Mouse (Mus musculus): ENCODE results near the gene Myo1e. TPM values are rescaled to one million over a fixed set of nuclear protein-coding genes. Genes with fewer than 3 reads are reported as not detected.

The Myo1e gene
- polyA plus RNA-seq, 1 experiment, result 19.5 TPM

DNA sequence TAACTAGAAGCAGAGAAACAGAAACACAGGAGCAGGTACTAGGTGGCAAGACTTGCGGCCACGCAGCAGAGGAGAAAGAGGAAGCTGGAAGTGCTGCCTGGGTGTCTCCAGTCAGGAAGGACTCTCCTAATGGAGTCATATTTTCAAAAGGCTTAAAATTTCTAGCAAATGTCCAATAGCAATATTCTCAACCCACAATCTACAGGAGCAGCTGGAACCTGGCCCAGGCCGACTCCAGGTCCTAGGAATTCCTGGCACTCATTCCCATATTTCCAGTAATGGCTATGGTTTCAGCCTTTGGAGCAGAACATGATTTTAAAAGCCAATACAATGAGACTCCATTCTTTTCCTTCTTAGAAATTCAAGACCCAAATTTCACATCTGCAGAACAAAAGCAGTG, 182.4 kb downstream of the Myo1e start:
- H3K4me3 ChIP-seq (ENCODE audit: low read depth, low read length), result no peak overlapping the region
- H3K27ac ChIP-seq (ENCODE audit: insufficient read depth, low read depth, low read length), result no peak overlapping the region
- H3K36me3 ChIP-seq (ENCODE audit: control insufficient read depth, insufficient read depth, low read length), result peaks cover 34% of the 10 kb centered on the region
- TF ChIP-seq POLR2A (IDR thresholded peaks at IDR 0.05; ENCODE audit: low read depth, low read length) (no peak), CTCF (IDR thresholded peaks at IDR 0.05; ENCODE audit: extremely low read depth, insufficient read length, insufficient replicate concordance, low read depth, low read length) (no peak)
- H3K4me1 ChIP-seq (ENCODE audit: control insufficient read depth, insufficient read depth, insufficient read length, low read length), result no peaks in the 10 kb centered on the region; the same call in 1 of the 2 replicates
- WGBS, result 85% methylated on average over 3 of the region's 3 CpGs
- no peaks in the 10 kb centered on the region for H3K27me3 ChIP-seq (ENCODE audit: control insufficient read depth, insufficient read depth, low read length)

DNA sequence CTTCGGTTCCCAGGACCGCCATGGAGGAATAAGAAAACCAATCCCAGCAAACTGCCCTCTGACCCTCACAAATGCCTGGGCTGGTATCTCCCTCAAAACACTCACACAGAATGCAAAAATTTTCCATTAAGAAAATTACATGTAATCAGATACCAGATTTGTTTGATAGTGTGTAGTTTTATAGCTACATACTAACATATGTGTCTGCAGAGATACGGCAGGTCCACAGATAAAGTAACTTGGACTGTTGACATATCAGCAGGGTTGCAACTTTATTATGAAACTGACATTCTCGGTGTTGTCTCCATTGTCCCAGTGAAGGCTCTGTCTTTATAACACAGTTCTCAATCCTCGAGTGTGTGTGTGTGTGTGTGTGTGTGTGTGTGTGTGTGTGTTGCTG, 183.9 kb downstream of the Myo1e start:
- Histone ChIP-seq H3K27ac (ENCODE audit: insufficient read depth, low read depth, low read length) (no peak overlapping the region), H3K4me3 (ENCODE audit: low read depth, low read length) (no peak overlapping the region), H3K4me1 (ENCODE audit: control insufficient read depth, insufficient read depth, insufficient read length, low read length) (no peaks in the 10 kb centered on the region; the same call in 1 of the 2 replicates), H3K27me3 (ENCODE audit: control insufficient read depth, insufficient read depth, low read length) (no peaks in the 10 kb centered on the region), H3K36me3 (ENCODE audit: control insufficient read depth, insufficient read depth, low read length) (peaks cover 35% of the 10 kb centered on the region)
- WGBS, result 91% methylated on average over 5 of the region's 5 CpGs
- no peak for TF ChIP-seq POLR2A (IDR thresholded peaks at IDR 0.05; ENCODE audit: low read depth, low read length)
- no peak for TF ChIP-seq CTCF (IDR thresholded peaks at IDR 0.05; ENCODE audit: extremely low read depth, insufficient read length, insufficient replicate concordance, low read depth, low read length)

DNA sequence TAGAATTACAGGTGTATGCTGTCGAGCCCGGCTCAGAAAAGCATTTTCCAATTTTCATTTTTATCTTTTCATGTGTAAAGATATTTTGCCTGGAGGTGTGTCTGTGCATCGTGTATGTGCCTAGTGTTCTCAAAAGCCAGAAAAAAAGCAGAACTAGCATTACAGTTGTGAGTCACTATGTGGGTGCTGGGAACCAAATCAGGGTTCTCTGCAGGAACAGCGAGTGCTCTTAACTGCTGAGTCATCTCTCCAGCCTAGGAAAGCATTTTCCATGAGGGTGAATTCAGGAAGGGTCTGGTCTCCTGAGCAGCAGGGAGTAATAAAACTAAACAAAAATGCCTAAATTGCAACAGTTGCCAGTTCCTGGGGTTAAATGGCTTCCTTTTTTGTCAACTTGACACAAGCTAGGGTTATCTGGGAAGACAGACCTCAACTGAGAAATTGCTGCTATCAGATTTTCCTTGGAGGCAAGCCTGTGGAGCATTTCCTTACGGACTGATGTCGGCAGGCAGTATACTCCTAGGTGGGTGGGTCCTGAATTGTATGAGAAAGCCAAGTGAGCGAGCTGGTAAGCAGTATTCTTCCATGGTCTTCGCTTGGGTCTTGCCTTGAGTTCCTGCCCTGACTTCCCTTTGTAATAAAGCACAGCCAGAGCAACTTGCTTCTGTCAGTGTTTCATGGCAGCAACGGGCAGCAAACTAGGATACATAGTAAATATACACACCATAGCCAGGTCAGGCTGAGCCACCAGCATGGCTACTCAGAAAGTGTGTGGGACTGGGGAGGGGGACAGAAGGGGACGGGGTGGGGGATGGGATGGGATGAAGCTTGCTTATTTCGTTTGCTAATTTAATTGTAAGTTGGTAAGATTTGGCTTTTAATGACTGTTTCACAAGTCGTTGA, 184.8 kb downstream of the Myo1e start:
- TF ChIP-seq CTCF (IDR thresholded peaks at IDR 0.05; ENCODE audit: extremely low read depth, insufficient read length, insufficient replicate concordance, low read depth, low read length) (no peak), POLR2A (IDR thresholded peaks at IDR 0.05; ENCODE audit: low read depth, low read length) (no peak)
- no peak overlapping the region for H3K27ac ChIP-seq (ENCODE audit: insufficient read depth, low read depth, low read length)
- peaks cover 37% of the 10 kb centered on the region for H3K36me3 ChIP-seq (ENCODE audit: control insufficient read depth, insufficient read depth, low read length)
- H3K4me1 ChIP-seq (ENCODE audit: control insufficient read depth, insufficient read depth, insufficient read length, low read length), result no peaks in the 10 kb centered on the region; the same call in 1 of the 2 replicates
- H3K4me3 ChIP-seq (ENCODE audit: low read depth, low read length), result no peak overlapping the region
- WGBS, result 65% methylated on average over 12 of the region's 12 CpGs
- H3K27me3 ChIP-seq (ENCODE audit: control insufficient read depth, insufficient read depth, low read length), result no peaks in the 10 kb centered on the region

DNA sequence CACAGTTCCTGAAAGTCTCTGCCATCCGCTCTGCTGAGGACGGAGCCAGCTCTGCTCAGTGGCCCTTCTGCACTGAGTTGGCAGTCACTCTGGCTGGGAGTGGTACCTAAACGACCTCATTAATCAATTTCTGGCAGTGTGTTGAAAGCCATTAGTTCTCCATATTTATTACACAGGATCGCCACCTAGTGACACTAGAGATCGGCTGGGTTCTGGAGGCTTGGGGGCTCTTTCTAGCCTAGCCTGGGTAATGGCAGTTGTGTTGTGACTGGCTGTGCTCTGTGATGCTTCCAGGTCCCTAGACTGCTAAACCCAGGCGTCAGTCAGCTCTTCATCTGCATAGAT, 185.4 kb downstream of the Myo1e start:
- H3K4me3 ChIP-seq (ENCODE audit: low read depth, low read length), result no peak overlapping the region
- no peaks in the 10 kb centered on the region for H3K27me3 ChIP-seq (ENCODE audit: control insufficient read depth, insufficient read depth, low read length)
- no peaks in the 10 kb centered on the region; the same call in 1 of the 2 replicates for H3K4me1 ChIP-seq (ENCODE audit: control insufficient read depth, insufficient read depth, insufficient read length, low read length)
- peaks cover 36% of the 10 kb centered on the region for H3K36me3 ChIP-seq (ENCODE audit: control insufficient read depth, insufficient read depth, low read length)
- H3K27ac ChIP-seq (ENCODE audit: insufficient read depth, low read depth, low read length), result no peak overlapping the region
- peak; percentile 39; the same call in 1 of the 2 replicates for TF ChIP-seq CTCF (IDR thresholded peaks at IDR 0.05; ENCODE audit: extremely low read depth, insufficient read length, insufficient replicate concordance, low read depth, low read length)
- no peak for TF ChIP-seq POLR2A (IDR thresholded peaks at IDR 0.05; ENCODE audit: low read depth, low read length)
- 6% methylated on average over 6 of the region's 6 CpGs for WGBS

DNA sequence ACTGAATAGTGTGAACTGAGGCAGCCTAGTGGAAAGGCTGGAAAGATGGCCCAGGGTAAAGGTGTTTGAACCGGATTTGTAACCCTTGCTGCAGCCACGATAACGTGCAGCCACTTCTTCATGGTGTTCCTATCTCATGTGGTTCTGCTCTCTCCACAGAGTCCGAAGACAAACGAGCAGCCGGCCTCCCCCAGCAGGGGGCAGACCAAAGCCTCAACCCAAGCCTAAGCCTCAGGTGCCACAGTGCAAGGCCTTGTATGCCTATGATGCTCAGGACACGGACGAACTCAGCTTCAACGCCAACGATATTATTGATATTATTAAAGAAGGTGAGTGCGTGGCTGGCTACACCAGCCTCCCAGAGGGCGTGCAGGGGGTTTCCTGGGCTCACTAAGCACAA, 188.5 kb downstream of the Myo1e start:
- Histone ChIP-seq H3K4me1 (ENCODE audit: control insufficient read depth, insufficient read depth, insufficient read length, low read length) (no peaks in the 10 kb centered on the region; the same call in 1 of the 2 replicates), H3K27ac (ENCODE audit: insufficient read depth, low read depth, low read length) (no peak overlapping the region), H3K4me3 (ENCODE audit: low read depth, low read length) (no peak overlapping the region), H3K27me3 (ENCODE audit: control insufficient read depth, insufficient read depth, low read length) (no peaks in the 10 kb centered on the region), H3K36me3 (ENCODE audit: control insufficient read depth, insufficient read depth, low read length) (peaks cover 43% of the 10 kb centered on the region)
- WGBS, result 91% methylated on average over 12 of the region's 12 CpGs
- TF ChIP-seq POLR2A (IDR thresholded peaks at IDR 0.05; ENCODE audit: low read depth, low read length), result no peak
- TF ChIP-seq CTCF (IDR thresholded peaks at IDR 0.05; ENCODE audit: extremely low read depth, insufficient read length, insufficient replicate concordance, low read depth, low read length), result no peak

DNA sequence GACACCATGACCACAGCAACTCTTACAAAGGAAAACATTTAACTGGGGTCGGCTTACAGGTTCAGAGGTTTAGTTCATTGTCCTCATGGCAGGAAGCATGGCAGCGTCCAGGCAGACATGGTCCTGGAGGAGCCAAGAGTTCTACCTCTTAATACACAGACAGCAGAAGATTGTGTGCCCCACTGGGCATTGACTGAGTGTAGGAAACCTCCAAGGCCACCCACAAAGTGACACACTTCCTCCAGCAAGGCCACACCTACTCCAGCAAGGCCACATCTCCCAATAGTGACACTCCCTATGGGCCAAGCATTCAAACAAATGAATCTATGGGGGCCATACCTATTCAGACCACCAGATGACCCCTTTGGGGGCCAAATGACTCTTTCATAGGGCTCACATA, 188.9 kb downstream of the Myo1e start:
- TF ChIP-seq CTCF (IDR thresholded peaks at IDR 0.05; ENCODE audit: extremely low read depth, insufficient read length, insufficient replicate concordance, low read depth, low read length) (no peak), POLR2A (IDR thresholded peaks at IDR 0.05; ENCODE audit: low read depth, low read length) (no peak)
- H3K27me3 ChIP-seq (ENCODE audit: control insufficient read depth, insufficient read depth, low read length), result no peaks in the 10 kb centered on the region
- H3K4me1 ChIP-seq (ENCODE audit: control insufficient read depth, insufficient read depth, insufficient read length, low read length), result no peaks in the 10 kb centered on the region; the same call in 1 of the 2 replicates
- no peak overlapping the region for H3K4me3 ChIP-seq (ENCODE audit: low read depth, low read length)
- peaks cover 41% of the 10 kb centered on the region for H3K36me3 ChIP-seq (ENCODE audit: control insufficient read depth, insufficient read depth, low read length)
- 97% methylated on average over 2 of the region's 2 CpGs for WGBS
- H3K27ac ChIP-seq (ENCODE audit: insufficient read depth, low read depth, low read length), result no peak overlapping the region

DNA sequence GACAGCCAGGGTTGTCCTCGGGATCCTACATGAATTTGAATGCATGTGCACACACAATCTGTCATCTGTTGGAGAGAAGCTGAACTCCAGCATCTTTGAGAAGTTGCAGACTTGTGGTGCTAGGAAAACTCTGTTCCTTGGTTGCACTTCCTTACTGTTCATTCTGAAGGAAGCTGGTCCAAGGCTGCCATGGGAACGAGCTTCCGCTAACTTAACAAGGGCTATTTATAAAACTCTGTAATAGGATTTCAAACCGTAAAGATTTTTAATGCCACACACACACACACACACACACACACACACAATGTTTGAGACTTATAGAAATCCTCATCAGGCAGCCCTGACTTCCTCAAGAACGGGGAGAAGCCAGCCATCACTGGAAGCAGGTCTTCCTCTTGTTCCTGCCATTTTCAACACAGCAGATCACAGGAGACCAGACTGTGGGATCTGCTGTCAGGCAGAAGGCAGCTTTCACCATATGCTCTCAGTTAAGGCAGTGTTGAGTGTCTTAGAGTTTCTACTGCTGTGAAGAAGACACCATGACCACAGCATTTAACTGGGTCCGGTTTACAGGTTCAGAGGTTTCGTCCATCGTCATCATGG, 194.9 kb downstream of the Myo1e start:
- H3K4me3 ChIP-seq (ENCODE audit: low read depth, low read length), result no peak overlapping the region
- H3K4me1 ChIP-seq (ENCODE audit: control insufficient read depth, insufficient read depth, insufficient read length, low read length), result no peaks in the 10 kb centered on the region
- H3K36me3 ChIP-seq (ENCODE audit: control insufficient read depth, insufficient read depth, low read length), result peaks cover 25% of the 10 kb centered on the region
- 89% methylated on average over 8 of the region's 8 CpGs for WGBS
- TF ChIP-seq CTCF (IDR thresholded peaks at IDR 0.05; ENCODE audit: extremely low read depth, insufficient read length, insufficient replicate concordance, low read depth, low read length), result no peak
- TF ChIP-seq POLR2A (IDR thresholded peaks at IDR 0.05; ENCODE audit: low read depth, low read length), result no peak
- H3K27me3 ChIP-seq (ENCODE audit: control insufficient read depth, insufficient read depth, low read length), result no peaks in the 10 kb centered on the region
- H3K27ac ChIP-seq (ENCODE audit: insufficient read depth, low read depth, low read length), result no peak overlapping the region
